Mouse (Mus musculus): ENCODE measurements at regions not wholly inside any gene's neighbourhood (a gene's known extent, or its start where the extent isn't known, plus 50 kb on each side); places are given as distances from the start of the nearest gene placed in this dataset.

DNA sequence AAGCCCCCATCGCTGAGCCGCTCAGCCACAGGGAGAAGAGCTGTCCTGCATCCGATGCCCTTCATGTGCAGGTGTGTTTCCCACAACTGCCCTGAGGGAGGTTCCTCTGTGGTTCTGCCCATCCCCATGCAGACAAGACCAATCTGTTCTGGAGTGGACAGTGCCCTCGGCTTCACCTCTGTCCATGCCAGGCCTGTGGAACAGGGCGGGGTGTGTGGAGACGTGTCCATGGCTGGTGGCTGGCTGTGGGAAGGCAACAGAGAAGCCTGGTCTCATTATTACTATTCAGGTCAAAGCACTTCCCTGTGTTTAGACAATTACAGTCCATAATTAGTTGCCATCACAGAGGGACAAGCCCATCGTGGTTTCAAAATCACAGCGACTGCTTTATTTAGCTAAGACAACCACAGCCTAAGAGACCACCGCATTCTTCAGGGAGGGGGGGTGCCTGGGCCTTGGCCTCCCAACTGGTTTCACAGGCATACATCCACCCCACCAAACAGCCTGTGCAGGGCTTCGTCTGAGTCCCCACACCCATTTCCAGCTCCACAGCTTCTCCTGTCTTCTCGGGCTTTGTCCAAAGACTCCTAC lies 97.7 kb downstream of the Rplp1 start:
- no peak for DNase-seq (ENCODE audit: low spot score)

- no peak for DNase-seq (ENCODE audit: low spot score)
These were observed 98.3 kb downstream of the Rplp1 start for GRCm38 (mm10) chr9:61815995-61816394.

- no peak for DNase-seq (ENCODE audit: low spot score)
These were observed 101.1 kb downstream of the Rplp1 start for GRCm38 (mm10) chr9:61813291-61813690.

DNA sequence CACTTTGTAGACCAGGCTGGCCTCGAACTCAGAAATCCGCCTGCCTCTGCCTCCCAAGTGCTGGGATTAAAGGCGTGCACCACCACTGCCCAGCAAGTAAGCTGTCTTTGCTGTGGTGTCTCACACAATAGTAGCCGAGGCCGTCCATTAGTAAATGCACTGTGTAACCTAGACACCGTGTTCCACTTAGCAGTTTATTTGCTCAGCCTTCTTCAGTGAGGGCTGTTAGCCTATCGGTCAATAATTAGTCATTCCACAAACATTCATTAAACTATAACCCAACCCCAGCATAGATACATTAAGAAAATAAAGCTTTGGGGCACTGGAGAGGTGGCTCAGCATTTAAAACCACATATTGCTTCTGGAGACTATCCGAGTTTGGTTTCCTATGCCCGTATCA lies 102.0 kb downstream of the Rplp1 start:
- no peak for DNase-seq (ENCODE audit: low spot score)

GRCm38 (mm10) chr9:61810456-61810855 lies 103.9 kb downstream of the Rplp1 start:
- DNase-seq (ENCODE audit: low spot score) = no peak

GRCm38 (mm10) chr9:61808351-61809225 lies 105.8 kb downstream of the Rplp1 start:
- no peak for DNase-seq (ENCODE audit: low spot score)

- no peak for DNase-seq (ENCODE audit: low spot score)
These were observed 108.4 kb downstream of the Rplp1 start for GRCm38 (mm10) chr9:61805971-61806370.

GRCm38 (mm10) chr9:61803555-61803954 lies 110.8 kb downstream of the Rplp1 start:
- no peak for DNase-seq (ENCODE audit: low spot score)

GRCm38 (mm10) chr9:61802694-61803093 lies 111.6 kb downstream of the Rplp1 start:
- DNase-seq (ENCODE audit: low spot score) = no peak

DNA sequence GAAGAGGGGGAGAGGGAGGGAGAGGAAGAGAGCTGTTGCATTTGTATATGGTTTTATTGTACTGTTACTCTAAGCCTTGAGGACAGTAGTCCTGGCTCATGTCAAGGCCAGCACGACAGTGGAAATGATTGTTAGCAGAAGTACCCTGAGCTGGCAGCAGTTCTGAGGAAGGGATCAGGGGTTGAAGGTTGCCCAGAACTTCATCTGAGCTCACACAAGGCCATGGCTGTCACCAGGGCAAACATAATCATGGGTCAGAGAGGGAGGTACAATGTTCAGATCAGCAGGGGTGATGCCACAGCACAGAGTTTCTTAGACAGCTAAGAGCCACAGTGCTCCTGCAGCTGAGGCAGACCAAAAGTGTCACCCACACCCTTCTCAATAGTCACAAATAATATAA lies 114.8 kb downstream of the Rplp1 start:
- no peak for DNase-seq (ENCODE audit: low spot score)

- no peak for DNase-seq (ENCODE audit: low spot score)
These were observed 118.4 kb downstream of the Rplp1 start for GRCm38 (mm10) chr9:61795910-61796309.

- DNase-seq (ENCODE audit: low spot score) = peak; percentile 43
These were observed 122.8 kb downstream of the Rplp1 start for GRCm38 (mm10) chr9:61791435-61792064.

GRCm38 (mm10) chr9:61790849-61791248 lies 123.5 kb downstream of the Rplp1 start:
- DNase-seq (ENCODE audit: low spot score) = no peak

DNA sequence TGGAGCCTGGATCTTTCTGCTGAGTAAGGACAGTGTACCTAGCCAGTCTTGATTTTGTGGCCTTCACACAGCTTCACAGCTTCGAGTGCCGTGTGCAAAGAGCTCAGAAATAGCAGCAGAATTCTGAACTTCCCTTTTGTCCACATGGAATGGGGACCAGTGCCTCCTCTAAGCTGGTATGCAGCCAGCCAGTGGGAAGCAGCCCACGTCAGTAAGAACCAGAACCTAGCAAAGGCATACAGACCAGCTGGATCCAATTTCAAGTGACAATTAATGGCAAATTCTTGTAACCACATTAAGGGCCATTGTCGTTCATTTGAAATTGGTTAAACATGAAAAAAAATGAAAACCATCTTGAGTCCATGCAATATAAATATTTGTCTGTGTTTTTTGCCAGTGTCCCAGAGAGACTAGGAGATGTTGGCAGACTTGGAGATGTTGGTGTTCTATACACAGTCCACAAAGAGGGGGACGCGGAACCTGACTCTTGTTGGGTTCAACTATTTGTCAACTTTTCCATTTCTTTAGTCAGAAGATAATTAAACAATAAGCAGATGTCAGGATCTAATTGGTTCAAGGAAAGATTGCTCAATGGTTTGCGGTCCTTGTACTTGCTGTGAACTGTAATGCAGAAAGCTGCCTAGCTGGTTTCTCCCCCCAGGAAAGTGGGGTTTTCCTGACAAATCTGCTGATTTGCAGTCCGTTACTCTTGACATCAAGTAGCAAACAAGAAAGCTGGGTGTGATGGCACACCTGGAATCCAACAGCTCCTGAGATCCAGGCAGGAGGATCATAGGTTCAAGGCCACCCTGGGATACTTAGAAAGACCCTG lies 125.1 kb downstream of the Rplp1 start:
- DNase-seq (ENCODE audit: low spot score) = no peak

DNA sequence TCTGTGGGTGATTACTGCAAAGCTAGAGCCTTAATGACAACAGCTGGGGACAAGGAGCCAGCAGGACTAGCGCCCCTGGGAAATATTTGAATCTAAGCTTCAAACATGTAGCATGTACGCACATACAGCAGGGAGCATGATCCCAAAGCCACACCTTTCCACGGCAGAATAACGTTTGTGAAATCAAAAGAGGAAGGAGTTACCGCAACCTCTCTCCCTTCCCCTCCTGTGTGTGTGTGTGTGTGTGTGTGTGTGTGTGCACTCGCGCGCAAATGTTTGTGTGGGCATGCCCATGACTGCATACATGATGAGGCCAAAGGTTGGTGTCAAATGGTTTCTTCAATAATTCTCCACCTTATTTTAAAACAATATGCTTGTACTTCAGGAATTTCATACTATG lies 132.9 kb downstream of the Rplp1 start:
- DNase-seq (ENCODE audit: low spot score) = no peak

- DNase-seq (ENCODE audit: low spot score) = no peak
These were observed 134.0 kb downstream of the Rplp1 start for GRCm38 (mm10) chr9:61780186-61780939.

GRCm38 (mm10) chr9:61779165-61779564 lies 135.2 kb downstream of the Rplp1 start:
- no peak for DNase-seq (ENCODE audit: low spot score)

DNA sequence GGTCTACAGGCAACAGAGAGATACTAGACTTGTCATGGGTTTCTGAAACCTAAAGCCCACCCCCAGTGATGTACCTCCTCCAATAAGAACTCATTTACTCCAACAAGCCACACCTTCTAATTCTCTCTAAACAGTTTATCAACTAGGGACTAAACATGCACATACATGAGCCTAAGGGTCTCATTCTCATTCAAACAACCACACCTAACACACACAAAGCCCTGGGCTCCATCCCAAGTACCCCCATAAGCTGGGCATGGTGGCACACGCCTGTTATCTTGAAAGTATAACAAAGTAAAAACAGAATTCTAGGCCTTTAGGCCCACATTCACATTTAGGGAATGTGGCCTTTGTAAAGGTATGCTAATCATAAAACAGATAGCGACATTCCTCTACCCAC lies 137.9 kb downstream of the Rplp1 start:
- no peak for DNase-seq (ENCODE audit: low spot score)

DNA sequence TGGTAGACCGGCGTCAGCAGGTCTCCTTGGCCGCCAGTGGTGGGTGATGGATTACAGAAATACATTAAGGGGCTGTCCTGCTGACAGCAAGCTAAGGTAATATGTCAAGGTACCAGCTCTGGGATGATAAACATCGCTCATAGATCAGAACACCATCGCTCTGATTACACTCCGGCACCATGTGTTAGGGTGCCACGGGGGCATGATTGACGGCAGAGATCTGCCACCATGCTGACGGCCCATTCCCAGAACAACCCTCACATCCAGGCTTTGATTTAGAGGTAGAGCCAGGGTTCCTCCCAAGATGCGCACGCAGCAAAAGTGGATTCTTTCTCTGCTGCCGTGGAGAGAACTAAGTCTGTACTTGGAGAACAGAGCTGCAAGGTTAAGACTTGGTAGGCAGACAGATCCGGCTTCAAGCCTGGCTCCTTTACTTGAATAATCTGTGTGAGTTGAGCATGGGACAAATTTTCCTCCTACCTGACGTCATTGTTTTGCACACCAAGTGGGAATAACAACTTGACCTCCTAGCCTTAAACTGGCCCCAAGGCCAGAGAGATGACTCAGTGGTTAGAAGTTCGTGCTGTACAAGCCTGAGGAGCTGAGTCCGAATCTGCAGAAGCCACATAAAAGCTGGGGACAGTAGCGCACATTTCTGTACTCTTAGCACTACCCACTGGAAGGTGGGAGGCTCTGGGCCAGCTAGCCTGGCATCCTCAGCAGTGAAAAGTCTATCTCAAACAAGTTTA lies 144.0 kb downstream of the Rplp1 start:
- DNase-seq (ENCODE audit: low spot score) = no peak

GRCm38 (mm10) chr9:61766187-61766586 lies 148.2 kb downstream of the Rplp1 start:
- DNase-seq (ENCODE audit: low spot score) = no peak

DNA sequence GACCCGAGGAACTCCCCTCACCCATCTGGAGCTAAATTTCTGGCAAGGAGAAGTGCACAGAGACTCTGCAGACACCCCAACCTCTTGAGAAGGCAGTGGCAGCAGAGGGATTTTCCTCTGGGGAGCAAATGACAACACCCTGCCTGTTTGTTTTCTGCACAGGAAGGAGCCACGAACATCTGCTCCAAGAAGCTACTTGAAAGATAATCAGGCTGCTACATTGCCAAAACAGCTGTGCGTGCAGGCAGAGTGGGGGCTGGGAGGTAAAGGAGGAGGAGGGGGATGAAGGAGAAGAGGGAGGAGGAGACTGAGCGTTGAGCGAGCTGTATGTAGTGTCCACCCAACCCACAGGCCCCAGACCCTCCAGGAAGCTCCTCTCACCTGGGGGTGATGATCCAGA lies 149.0 kb downstream of the Rplp1 start:
- DNase-seq (ENCODE audit: low spot score) = no peak
